Mouse (Mus musculus) T-cell, adult 66 days (primary cell): ENCODE measurements around the gene Gng5. TPM values are rescaled to one million over a fixed set of nuclear protein-coding genes. Genes with fewer than 3 reads are reported as not detected.

Source experiments
- total RNA-seq, 2 experiments: library from RNA; stranded (reverse); gene quantifications; 3 replicates in 1 of 2; 4 replicates in 1 of 2; pipeline ENCODE4 v1.2.4; 2023

Gene Gng5
- 100 to 1,000 TPM; 158 to 160 TPM for total RNA-seq

GRCm38 (mm10) chr3:146499431-146500002 lies at the start of gene Gng5, which contains the start of gene Spata1:
TSS of gene Gng5 (plus strand) at chr3:146499807.
TSS of gene Spata1 (minus strand) at chr3:146499753.

GRCm38 (mm10) chr3:146520798-146521651 lies 21.4 kb downstream of the Gng5 start, which contains the start of gene Rpf1:
TSS of gene Rpf1 (minus strand) at chr3:146521429.

Other genes with a start within 250 kb of the Gng5 start
- 1 to 10 TPM; 4.1 to 8.3 TPM for gene Ssx2ip, start 95.2 kb upstream of the Gng5 start, total RNA-seq
- 1 to 10 TPM; 7.1 to 7.4 TPM for gene Ctbs, start 50.0 kb upstream of the Gng5 start, total RNA-seq
- 10 to 100 TPM; 11.7 to 13.7 TPM for gene Spata1, start 54 bp upstream of the Gng5 start, total RNA-seq
- 100 to 1,000 TPM; 110 to 137 TPM for gene Rpf1, start 21.6 kb downstream of the Gng5 start, total RNA-seq
- gene Uox, start 70.6 kb downstream of the Gng5 start, total RNA-seq: not detected
- not detected for gene Dnase2b, start 115.8 kb downstream of the Gng5 start, total RNA-seq
- not detected for gene 4930503B20Rik, start 151.5 kb downstream of the Gng5 start, total RNA-seq
- not detected for gene Samd13, start 185.8 kb downstream of the Gng5 start, total RNA-seq